Mouse (Mus musculus): ENCODE results near the gene Nudt4.

Nudt4 gene

DNA sequence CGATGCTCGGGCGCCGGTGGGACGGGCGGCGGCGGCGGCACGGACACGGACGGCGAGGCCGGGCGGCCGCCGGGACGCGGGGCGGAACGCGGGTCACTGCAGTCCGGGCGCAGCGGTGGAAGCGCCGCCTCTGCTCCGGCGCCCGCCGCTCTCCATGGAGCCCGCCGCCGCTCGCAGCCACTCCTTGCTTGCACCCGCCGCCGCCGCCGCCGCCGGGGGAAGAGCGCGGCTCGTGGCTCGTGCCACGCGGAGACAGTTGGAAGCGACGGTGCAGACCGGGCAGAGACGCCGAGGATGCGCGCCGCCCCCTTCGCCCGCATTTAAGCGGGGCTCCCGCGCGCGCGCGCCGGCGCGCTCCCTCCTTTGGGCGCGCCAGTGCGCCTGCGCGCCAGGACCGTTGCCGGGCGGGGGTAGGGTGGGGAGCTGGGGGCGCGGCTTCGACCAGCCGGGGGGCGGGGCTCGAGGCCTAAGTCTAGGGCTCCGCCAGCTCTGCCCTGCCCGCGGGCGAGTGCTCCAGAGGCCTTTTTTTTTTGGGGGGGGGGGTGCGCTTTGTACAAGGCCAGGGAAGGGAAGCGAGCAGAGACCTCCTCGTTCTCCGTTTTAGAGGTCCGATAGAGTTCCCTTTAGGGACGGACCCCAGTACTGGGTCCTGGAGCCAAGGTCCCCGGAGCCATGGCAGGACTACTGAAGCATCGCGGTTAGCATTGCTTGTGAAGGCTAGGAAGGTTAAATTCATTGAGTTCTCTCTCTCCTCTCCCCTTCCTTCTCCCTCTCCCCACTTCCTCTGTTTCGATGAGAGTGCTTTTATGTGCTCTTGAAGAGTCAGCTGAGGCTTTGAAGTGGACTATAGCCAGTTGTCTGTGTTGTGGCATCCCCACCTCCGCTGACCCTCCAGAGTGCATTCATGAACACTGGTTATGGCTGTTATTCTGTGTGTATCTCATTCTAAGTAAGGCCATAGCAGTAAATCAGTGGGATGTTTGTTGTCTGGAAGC, at the start of gene Nudt4:
TSS of gene Nudt4 (minus strand) at position 296 of the 995 bp plus-strand sequence.
- peak; percentile 90 for DNase-seq

DNA sequence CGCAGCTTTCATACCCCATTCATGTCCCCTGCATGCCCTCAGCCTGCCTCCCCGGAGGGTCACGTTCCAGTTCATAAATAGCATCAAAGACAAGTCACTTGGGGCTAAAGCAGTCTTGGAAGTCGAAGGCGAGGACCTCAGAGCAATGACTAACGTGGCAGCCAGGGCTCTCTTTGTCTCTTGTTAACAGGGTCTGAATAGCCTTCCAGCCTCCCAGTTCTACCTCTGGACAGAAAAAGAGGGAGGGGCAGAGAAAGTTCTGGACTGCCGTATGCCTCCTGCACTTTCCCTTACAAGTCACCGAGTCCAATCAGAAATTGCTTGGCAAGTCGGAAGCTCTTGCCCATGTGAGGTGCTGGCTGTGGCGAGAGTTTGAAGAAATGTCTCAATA, 47.4 kb upstream of the Nudt4 start:
- no peak for DNase-seq

DNA sequence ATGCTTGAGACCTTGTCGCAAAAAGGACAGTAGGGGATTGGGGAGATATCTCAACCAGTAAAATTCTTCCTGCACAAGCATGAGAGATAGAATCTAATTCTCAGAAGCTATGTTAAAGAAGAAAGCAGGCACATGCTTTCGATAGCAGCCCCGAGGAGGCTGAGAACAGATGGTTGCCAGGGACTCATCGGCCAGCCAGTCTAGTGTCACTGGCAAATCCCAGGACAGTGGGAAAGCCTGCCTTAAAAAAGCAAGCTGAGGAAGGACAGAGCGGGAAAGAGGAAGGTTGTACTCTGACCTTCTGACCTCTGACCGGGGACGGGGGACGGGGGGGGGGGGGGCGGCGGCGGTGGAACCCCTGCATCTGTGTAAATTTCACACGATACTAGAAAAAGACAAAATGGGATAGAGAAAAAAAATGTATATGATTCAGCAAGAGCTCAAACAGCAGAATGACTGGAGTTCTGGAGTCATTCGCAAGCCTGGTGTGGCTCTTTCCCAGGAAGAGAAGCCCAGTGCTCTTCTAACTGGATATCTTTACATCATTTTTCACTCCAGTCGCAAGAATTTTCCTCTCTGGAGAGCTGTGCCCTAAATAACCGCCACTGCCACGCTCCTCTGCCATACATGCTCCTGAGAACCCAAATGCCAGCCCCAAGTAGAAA, 46.9 kb upstream of the Nudt4 start:
- no peak for DNase-seq

DNA sequence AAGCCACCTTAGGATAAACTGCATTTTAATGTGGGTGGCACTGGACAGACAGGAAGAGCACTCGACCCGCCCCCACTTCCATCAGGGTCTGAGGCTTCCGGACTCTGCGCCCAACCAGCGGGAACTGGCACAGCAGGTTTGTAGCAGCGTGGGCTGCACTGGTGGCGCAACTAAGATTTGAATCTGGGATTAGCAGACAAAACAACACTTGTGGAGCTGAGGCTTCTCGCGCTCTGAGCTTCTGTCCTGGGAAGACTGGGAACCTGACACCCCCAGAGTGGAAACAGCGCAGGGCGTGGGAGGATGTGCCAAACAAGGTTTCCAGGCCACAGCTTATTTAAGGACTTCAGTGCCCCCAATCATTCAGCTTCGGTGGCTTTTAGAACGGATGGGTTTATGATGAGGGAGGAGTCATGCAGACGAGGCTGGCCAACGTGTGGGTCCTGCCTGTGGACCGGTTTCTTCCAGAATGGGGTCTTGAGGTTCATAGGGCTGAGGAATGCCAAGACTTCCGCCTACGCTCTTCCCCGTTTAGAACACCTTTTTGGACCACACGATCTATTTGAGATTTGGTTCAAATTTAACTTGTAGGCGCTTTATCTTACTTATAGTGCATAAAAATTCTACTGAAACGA, 41.1 kb upstream of the Nudt4 start:
- no peak for DNase-seq

DNA sequence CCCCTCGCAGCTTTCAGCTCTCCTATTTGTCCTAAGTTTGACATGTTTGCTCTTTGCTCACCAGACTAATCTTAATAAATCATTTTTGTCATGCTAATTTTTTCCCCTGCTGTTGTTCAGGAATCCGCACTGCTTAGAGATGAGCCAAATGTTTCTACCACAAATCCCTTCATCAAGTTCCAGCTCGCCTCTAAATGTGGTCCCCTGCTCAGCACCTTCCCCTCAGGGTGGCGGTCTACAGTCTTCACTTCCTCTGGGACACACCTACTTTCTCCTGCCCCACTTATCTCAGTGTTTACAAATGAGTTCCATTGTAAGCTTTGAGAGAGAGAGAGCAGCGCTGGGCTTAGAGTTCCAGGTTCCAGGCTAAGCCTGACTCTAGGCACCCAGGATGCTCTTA, 36.6 kb upstream of the Nudt4 start:
- DNase-seq = no peak

DNA sequence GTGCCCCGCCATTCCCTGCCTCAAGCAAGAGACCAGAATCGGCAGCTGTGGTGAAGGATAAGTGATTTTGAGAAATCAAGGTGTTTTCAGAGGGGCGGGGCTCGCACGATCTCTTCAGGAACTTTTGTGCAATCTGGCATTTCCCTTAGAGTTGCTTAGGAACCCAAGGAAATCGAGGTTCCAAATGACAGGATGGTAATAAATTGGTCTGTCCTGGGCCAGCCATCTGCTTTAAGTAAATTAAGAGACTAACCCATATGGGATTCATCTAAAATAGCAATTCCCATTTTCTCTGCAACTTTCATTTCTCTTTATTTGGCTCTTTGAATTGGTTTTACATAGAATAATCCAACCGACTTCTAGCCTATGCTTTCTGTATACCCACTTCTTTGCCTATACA, 35.8 kb upstream of the Nudt4 start:
- DNase-seq = no peak

DNA sequence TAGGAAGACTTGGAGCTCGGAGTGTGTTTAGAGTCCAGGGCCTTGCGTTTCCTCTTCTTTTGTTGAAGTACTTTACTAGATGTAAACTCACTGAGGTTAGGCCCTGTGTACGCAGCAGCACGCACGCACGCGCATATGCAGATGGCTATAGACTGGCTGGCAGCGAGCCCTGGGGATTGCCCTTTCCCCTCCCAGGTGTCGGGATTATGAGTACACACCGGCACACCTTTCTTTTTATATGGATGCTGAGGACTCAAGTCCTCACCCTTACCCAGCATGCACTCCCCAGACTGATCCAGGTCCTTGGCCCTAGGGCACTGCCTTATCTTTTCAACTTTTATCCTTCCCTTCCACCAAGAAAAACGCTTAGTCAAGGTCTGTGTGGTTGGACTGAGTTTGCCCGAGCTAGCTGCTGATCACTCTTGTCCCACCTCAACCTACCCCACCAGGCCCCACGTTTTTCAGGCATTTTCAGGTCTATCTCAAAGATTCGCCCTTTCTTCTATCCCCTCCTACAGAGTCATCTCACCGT, 34.2 kb upstream of the Nudt4 start:
- no peak for DNase-seq

DNA sequence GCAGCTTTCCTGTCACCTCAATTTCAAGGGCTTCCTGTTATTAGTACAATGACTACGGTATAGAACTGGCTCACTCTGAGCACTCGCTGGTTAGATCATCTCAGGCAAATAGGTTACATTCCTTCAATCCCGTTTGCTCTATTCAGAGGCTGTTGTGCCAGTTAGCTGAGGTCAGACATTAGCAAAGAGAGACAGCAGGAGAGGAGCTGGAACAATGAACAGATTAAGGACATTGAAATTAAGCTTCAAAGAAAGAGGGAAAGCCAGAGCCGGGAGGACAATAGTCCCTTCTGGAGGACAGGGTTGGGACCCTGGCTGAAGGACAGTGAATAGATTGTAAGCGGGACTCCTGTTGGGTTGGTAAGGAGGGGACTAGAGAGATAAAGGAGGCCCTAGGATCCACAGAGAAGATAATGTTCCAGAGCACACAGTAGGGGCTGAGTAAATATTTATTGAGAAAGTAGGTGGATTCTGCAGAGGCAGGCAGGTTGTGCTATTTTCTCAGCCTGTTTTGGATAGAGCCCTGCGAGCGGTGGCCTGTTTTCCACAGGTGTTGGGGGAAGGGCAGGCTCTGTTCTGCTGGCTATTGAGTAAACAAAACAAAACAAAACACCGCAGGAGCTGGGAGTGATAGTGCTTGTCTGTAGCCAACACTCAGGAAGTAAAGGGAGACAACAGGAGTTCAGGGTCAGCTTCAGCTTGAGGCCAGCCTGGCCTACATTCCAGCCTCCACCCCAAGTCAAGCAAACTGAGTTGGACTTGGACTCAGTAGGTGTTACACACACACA, 32.1 kb upstream of the Nudt4 start:
- DNase-seq = no peak

DNA sequence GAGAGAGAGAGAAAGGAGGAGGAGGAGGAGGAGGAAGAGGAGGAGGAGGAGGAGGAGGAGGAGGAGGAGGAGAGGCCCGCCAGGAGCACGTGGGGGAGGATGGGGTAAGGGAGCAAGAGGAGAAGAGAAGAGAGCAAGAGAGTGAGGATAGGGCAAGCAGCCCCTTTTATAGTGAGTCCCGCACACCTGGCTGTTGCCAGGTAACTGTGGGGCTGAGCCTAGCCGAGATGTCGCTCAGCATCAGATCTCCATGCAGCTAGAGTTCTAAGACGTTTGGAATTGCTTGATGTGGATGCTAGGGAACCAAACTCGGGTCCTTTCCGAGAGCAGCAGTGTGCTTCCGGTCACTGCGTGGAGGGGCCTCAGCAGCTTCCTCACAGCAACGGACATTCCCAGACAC, 30.5 kb upstream of the Nudt4 start:
- no peak for DNase-seq

DNA sequence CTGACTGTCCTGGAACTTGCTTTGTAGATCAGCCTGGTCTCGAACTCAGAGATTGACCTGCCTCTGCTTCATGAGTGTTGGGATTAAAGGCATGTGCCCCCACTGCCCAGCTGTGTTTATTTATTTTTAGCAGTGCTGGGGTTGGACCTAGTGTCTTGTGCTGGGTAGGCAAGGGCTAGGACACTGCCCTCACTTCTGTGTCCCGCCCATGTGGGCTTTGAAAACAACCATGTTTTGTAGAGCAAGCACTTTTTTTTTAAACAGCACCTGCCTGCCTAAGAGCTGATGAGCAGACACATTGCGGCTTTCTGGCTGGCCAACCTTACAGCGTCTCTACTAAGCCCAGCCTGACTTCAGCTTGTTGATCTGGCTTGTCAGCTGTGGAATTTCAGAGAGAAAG, 27.3 kb upstream of the Nudt4 start:
- DNase-seq = no peak

DNA sequence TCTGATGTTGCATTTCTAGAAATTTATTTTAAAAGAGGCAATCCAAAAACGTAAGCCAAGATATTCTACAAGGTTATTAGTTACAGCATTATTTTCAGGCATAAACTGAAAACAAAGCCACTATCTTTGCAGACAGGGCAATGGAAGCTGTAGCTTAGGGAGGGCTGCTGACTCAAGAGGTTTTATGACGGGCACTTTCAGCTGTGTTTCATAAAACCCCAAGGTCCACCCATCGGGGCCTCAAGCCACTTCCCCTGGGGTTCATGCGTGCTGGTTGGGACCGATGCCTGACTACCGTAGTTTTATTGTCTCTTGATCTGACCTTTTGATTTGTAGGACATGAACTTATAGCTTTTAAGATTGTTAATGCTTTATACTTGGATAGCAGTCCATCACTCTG, 26.2 kb upstream of the Nudt4 start:
- no peak for DNase-seq

DNA sequence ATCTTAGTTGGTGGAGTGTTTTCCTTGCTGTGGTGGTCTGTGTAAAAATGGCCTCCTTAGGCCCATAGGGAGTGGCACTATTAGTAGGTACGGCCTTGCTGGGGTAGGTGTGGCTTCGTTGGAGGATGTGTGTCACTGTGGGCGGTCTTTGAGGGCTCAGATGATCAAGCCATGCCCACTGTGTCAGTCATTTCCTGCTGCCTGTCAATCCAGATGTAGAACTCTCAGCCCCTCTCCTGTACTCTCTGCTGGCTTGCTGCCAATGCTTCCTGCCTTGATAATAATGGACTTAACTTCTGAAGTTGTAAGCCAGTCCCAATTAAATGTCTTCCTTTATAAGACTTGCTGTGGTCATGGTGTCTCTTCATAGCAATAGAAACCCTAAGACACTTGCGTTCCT, 25.2 kb upstream of the Nudt4 start:
- no peak for DNase-seq

DNA sequence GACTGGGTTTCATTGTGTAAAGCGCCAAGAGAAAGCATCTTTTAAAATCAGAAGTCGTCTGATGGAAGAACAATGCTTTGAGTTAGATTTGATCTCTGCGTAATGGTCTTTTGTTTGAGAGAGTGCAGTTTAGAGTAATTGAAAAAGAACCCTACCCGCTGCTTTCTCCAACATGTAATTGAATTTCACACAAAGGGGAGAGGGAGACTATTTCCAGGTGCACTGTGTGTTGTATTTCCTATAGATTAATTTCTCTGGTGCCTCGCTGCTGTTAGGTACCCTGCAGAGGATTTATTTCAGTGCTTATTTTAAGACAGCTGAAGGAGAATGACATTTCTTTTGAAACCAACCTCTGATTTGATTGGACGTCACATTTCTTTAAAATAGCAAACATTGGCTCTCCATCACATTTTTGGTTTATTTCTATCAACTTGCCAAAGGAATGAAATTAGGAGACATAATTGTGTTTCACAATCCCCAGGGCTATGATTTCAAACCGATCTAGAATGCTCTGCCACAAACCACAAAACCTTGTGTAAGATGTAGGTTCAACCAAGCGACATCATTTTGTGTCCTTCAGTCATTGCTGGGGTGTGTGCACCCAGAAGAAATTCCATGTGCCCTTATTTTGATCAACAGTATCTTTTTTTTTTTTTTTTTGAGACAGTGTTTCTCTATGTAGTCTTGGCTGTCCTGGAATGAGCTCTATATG, 23.7 kb upstream of the Nudt4 start:
- DNase-seq = no peak

DNA sequence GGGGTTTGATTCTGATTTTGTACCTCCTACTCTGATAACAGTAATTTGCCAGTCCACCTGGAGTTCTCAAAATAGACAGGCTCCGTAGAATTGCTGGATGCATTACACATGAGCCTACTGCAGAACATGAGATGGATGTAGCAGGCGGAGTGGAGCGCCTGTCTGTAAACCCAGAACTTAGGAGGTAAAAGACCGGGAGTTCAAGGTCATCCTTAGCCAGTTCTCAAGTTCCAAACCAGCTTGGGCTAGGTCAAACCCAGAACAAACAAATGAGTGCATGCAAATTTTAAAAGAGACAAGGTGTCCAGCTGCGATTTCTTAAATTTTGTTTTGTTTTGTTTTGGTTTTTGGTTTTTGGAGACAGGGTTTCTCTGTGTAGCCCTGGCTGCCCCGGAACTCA, 21.6 kb upstream of the Nudt4 start:
- no peak for DNase-seq

DNA sequence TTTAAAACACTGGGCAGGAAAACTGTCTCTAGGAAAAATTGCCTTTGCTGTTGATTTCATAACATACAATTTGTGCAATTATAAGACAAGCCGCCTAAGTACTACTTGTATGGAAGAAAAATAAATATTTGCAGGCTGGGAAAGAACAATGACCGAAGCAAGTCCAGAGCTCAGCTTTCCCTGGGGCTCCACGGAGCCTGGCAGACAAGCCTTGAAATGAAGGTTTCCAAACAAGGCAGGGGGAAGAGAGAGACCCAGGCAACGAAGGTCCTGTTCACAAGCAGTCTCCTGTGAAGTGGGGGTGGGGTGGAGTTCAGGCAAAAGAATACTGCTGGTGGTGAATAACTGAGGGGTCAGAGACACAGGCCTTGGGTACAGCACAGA, 13.6 kb upstream of the Nudt4 start:
- no peak for DNase-seq

DNA sequence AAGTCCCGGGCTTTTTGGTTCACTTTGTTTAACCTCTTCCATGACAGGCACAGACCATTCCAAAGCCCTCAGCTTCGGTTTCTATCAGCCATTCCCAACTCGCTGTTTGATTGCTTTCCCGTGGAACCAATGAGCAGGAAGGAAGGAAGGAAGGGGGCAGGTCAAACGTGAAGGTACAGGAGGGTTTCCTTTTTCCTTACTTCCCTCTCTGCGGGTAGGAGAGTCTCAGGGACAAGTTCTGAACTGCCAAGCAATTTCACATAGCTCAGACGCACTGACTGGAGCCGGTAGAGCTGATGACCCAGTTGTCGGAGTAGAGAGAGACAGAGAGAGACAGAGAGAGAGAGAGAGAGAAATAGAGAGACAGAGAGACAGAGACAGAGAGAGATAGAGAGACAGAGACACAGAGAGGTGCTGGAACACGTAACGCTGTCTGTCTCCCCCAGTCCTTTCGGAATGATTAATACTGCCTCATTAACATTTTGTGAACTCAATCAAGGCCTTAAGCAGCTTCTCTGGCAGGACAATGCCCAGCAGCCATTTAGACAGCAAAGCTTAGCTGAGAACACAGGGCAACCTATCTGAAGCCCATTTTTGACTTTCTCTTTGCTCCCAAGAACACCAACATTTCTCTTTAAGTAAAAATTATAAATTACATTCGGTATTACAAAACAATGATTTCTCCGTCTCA, 13.1 kb upstream of the Nudt4 start:
- DNase-seq = peak; percentile 42

DNA sequence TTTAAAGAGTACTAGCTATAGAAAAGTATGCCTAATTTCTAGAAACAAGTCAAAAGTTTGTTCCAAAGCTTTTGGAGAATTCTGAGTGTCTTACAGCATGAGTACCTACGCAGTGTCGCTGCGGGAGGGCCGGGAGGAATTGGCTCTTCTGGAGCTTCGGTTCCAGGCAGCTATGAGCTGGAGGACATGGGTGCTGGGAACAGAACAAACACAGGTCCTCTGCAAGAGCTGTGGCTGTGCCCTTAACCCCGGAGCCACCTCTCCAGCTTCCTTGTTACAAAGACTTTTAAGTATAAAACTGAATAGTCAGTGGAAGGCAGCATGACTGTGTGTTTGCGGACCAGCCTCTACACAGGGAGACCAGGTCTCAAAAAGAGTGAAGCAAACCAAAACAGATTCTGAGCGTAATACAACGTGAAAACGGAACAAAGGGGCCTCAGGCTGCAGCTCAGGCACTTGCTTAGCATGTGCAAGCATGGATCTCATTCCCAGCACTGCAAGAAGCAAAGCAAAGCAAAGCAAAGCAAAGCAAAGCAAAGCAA, 12.0 kb upstream of the Nudt4 start:
- DNase-seq = no peak

DNA sequence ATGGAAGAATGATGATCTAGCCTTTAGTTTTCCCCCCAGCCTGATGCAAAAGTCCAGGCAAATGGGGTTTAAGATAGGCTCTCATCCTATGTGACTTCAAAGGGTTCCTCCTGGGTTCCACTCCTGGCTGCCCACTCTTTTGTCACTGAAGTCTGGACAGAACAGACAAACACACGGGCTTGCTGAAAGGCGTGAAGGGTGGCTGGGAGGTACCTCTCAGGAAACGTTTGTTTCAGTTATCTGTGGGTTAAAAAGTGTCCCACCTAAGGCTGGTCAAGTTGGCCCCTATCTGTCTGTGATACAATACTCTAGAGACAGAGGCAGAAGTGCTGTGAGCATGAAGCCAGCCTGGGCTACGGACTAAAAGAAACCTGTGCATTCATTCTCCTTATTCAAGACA, 11.0 kb upstream of the Nudt4 start:
- no peak for DNase-seq

DNA sequence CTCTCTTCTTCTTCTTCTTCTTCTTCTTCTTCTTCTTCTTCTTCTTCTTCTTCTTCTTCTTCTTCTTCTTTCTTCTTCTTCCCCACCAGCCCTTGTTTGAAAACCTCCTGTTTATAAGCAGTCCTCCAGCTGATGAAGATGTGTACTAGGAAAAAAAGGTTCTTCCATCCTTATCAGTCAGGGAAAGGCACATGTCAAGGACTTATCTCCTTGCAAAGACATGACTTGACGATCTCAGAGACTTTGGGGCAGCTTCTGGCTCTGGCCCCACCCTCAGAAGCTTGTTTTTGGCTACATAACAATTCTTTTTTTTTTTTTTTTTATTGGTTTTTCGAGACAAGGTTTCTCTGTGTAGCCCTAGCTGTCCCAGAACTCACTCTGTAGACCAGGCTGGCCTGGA, 5.5 kb upstream of the Nudt4 start:
- no peak for DNase-seq

DNA sequence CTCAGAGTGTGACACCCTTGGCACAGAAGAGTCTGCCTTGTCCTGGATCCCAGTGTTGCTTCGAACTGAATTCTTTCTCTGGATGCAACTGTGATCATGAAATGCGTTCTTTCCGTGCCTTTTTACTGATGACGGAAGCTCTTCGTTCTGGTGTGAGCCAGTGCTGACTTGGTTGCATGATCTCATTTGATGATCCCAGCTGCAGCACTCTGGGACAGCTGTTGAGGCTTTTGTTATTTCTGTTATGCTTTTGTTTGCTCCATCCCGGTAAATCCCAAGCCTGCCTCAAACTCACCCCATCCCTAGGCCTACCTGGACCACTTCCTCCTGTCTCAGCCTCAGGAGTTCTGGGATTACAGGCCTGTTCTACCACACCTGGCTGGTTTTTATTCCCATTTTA, 4.1 kb upstream of the Nudt4 start:
- no peak for DNase-seq

DNA sequence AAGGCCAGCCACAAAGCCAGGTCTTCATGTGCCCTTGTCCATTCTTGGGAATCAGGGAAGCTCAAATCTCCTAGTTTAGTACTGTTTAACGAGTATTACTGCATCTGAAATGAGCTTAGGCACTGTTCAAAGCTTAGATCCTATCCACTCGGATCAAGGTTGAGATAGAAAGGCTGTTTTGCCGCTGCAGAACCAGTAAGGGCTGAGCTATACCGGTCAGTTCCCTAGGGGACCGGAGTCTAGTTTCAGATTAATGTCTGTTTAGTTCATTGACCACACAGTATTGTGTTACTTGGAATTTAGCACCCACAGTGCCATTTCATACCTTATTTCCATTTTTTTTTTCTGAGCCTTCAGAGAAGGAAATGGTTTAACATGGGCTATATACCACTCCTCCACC, 3.6 kb upstream of the Nudt4 start:
- DNase-seq = no peak
